In genomic region chr2:155613953-155614352, GRCm38 (mm10) we compare ENCODE assay signal across 9 mouse cellular contexts. TPM values are rescaled to one million over a fixed set of nuclear protein-coding genes. Genes with fewer than 3 reads are reported as not detected.
DNase-seq lines count a peak whose midpoint lies in the region; ATAC-seq and TF ChIP-seq lines count a peak whose summit lies in the region.
"Had no signal": no experiment of that assay in that cellular context is flagged by ENCODE, and none has a peak within 500 bp of the region (broad histone marks: within the 10 kb centered on the region; RNA-seq: fewer than 3 reads in every experiment).

No protein-coding gene starts in this region.

- no peak for ATAC-seq in hindbrain, embryonic 11.5 days (ENCODE audit: low FRiP score)
- peak; percentile 81 for ATAC-seq in liver, embryonic 15.5 days (ENCODE audit: insufficient read depth)

- peak overlapping the region; percentile 66 for H3K4me3 ChIP-seq in gastrocnemius, adult 2 months
- H3K4me3 ChIP-seq in CH12.LX (replicated peaks in 1 of 3; ENCODE audit: low read depth in 2 of 3, low read length in 2 of 3, poor library complexity in 1 of 3): peak overlapping the region in 2 of 3 experiments; percentile 12 to 32
- H3K4me3 ChIP-seq in hindbrain, embryonic 11.5 days (ENCODE audit: low read depth, low read length): 0 out of 2 replicates have a peak overlapping the region, but pooled peaks have one; percentile 8
- peak overlapping the region; percentile 63 for H3K4me3 ChIP-seq in liver, embryonic 15.5 days (replicated peaks)

- peak overlapping the region; percentile 5; the same call in 1 of the 2 replicates for H3K9ac ChIP-seq in CH12.LX (ENCODE audit: insufficient read depth, low read depth)
- H3K9ac ChIP-seq in hindbrain, embryonic 11.5 days (ENCODE audit: low read depth, low read length): no peak overlapping the region
- peak overlapping the region; percentile 61 for H3K9ac ChIP-seq in liver, embryonic 15.5 days

- no peaks in the 10 kb centered on the region for H3K9me3 ChIP-seq in CH12.LX (replicated peaks; ENCODE audit: low read length)
- no peaks in the 10 kb centered on the region for H3K9me3 ChIP-seq in hindbrain, embryonic 11.5 days (ENCODE audit: control insufficient read depth, low read length)
- H3K9me3 ChIP-seq in liver, embryonic 15.5 days (replicated peaks): no peaks in the 10 kb centered on the region

- no peak for TF ChIP-seq EP300 in CH12.LX (IDR thresholded peaks at IDR 0.05; ENCODE audit: low read length)

- 63% methylated on average over 8 of the region's 8 CpGs for WGBS in hindbrain, embryonic 11.5 days
- WGBS in liver, embryonic 15.5 days (ENCODE audit: insufficient replicate concordance): 25% methylated on average over 8 of the region's 8 CpGs

- no peaks in the 10 kb centered on the region for H3K36me3 ChIP-seq in CH12.LX (replicated peaks in 1 of 2; ENCODE audit: control insufficient read depth in 1 of 2, insufficient read depth in 1 of 2, low read length in 1 of 2)
- no peaks in the 10 kb centered on the region for H3K36me3 ChIP-seq in hindbrain, embryonic 11.5 days (ENCODE audit: control insufficient read depth, insufficient read depth, low read length)
- H3K36me3 ChIP-seq in liver, embryonic 15.5 days (replicated peaks): no peaks in the 10 kb centered on the region; the same call in 1 of the 2 replicates

- intact Hi-C loops in gastrocnemius, adult 2 months (cut with DNase I): no loop called here
- intact Hi-C loops in gastrocnemius, postnatal 36 days (cut with DNase I): no loop called here

- H3K27me3 ChIP-seq in CH12.LX (replicated peaks): peaks cover 87% of the 10 kb centered on the region
- no peaks in the 10 kb centered on the region for H3K27me3 ChIP-seq in hindbrain, embryonic 11.5 days (ENCODE audit: control insufficient read depth, insufficient read depth, low read length)
- 0 out of 2 replicates have a peak, but pooled peaks cover 4% of the 10 kb centered on the region for H3K27me3 ChIP-seq in liver, embryonic 15.5 days

- no peak for TF ChIP-seq POLR2A in CH12.LX (IDR thresholded peaks at IDR 0.05; ENCODE audit: low read depth, low read length)

- H3K4me2 ChIP-seq in CH12.LX (ENCODE audit: insufficient read depth, low read depth, poor library complexity, severe bottlenecking): peak overlapping the region; percentile 74
- 0 out of 2 replicates have a peak overlapping the region, but pooled peaks have one; percentile 28 for H3K4me2 ChIP-seq in hindbrain, embryonic 11.5 days (replicated peaks; ENCODE audit: low read depth, low read length)
- peak overlapping the region; percentile 84 for H3K4me2 ChIP-seq in liver, embryonic 15.5 days

- peaks cover 10 to 12% of the 10 kb centered on the region in 2 experiments for H3K4me1 ChIP-seq in CH12.LX (ENCODE audit: control insufficient read depth in 1 of 2, insufficient read depth in 2 of 2)
- H3K4me1 ChIP-seq in hindbrain, embryonic 11.5 days (replicated peaks; ENCODE audit: control insufficient read depth, insufficient read depth, low read length): no peaks in the 10 kb centered on the region
- H3K4me1 ChIP-seq in liver, embryonic 15.5 days (replicated peaks): peaks cover 83% of the 10 kb centered on the region

- in situ Hi-C loops in CH12.LX (cut with MboI; ENCODE audit: low pct_ligation_motif_present, low pct_unique_long_range_greater_than_20kb, low sequenced_read_pairs): no loop called here

- TF ChIP-seq RAD21 in CH12.LX (IDR thresholded peaks at IDR 0.05; ENCODE audit: low read depth, low read length): no peak

- H3K79me2 ChIP-seq in CH12.LX (replicated peaks; ENCODE audit: control insufficient read depth, extremely low read depth, insufficient read depth, poor library complexity, severe bottlenecking): no peaks in the 10 kb centered on the region

- DNase-seq in gastrocnemius, adult 2 months: no peak
- no peak for DNase-seq in gastrocnemius, postnatal 36 days
- DNase-seq in CH12.LX (ENCODE audit: extremely low read depth): no peak
- DNase-seq in hindbrain, embryonic 11.5 days (ENCODE audit: low spot score): no peak
- no peak for DNase-seq in cerebellum, adult 9-10 months
- DNase-seq in layer of hippocampus, adult 9-10 months (ENCODE audit: low spot score): no peak
- DNase-seq in spleen, postnatal 4 days (ENCODE audit: low spot score in 2 of 2): no peak

- dilution Hi-C loops in CH12.LX (cut with MboI; ENCODE audit: extremely low pct_ligation_motif_present, extremely low pct_unique_long_range_greater_than_20kb, low sequenced_read_pairs): no loop called here

- no peak for TF ChIP-seq CTCF in gastrocnemius, adult 2 months (IDR thresholded peaks at IDR 0.05)
- no peak for TF ChIP-seq CTCF in CH12.LX (conservative IDR thresholded peaks at IDR 0.05 in 1 of 2, IDR thresholded peaks at IDR 0.05 in 1 of 2; ENCODE audit: low read depth in 2 of 2, low read length in 2 of 2)

- no peak overlapping the region for H3K27ac ChIP-seq in gastrocnemius, adult 2 months
- no peak overlapping the region for H3K27ac ChIP-seq in CH12.LX (ENCODE audit: insufficient read depth, low read depth)
- H3K27ac ChIP-seq in hindbrain, embryonic 11.5 days (ENCODE audit: low read depth, low read length): no peak overlapping the region
- H3K27ac ChIP-seq in liver, embryonic 15.5 days (replicated peaks): peak overlapping the region; percentile 90
- H3K27ac ChIP-seq: macrophage had no signal

TF ChIP-seq in CH12.LX, 34 proteins besides CTCF, POLR2A, EP300 and RAD21:
- TF ChIP-seq MAFK (IDR thresholded peaks at IDR 0.05; ENCODE audit: insufficient replicate concordance, low read length) (no peak), ZMIZ1 (IDR thresholded peaks at IDR 0.05; ENCODE audit: low read depth, low read length) (no peak), CHD2 (IDR thresholded peaks at IDR 0.05; ENCODE audit: low read length) (no peak), USF1 (IDR thresholded peaks at IDR 0.05; ENCODE audit: low read depth, low read length) (no peak), ETS1 (conservative IDR thresholded peaks at IDR 0.05; ENCODE audit: low read depth, low read length) (no peak), GABPA (IDR thresholded peaks at IDR 0.05; ENCODE audit: insufficient replicate concordance, low read depth, low read length) (no peak), KAT2A (IDR thresholded peaks at IDR 0.05; ENCODE audit: insufficient replicate concordance, low read length) (no peak), IRF4 (IDR thresholded peaks at IDR 0.05; ENCODE audit: low read depth, low read length) (no peak), ELF1 (IDR thresholded peaks at IDR 0.05; ENCODE audit: low read depth, low read length) (no peak), TCF12 (IDR thresholded peaks at IDR 0.05; ENCODE audit: low read depth, low read length) (no peak), TBP (conservative IDR thresholded peaks at IDR 0.05; ENCODE audit: low read depth, low read length) (no peak), SIN3A (IDR thresholded peaks at IDR 0.05; ENCODE audit: low read length) (no peak), JUND (conservative IDR thresholded peaks at IDR 0.05; ENCODE audit: low read depth, low read length) (no peak), ZKSCAN1 (IDR thresholded peaks at IDR 0.05; ENCODE audit: borderline replicate concordance, low read depth, low read length) (no peak), UBTF (IDR thresholded peaks at IDR 0.05; ENCODE audit: low read depth, low read length) (no peak), ZNF384 (IDR thresholded peaks at IDR 0.05; ENCODE audit: low read depth, low read length) (no peak)

RNA-seq across cellular contexts. Expression of gene Myh7b, which starts 2.9 kb away (rescaled TPM):
- total RNA-seq in gastrocnemius, adult 2 months (2021): 1 to 10 TPM; 5.1 to 9.8 TPM
- 1 to 10 TPM; 1.9 to 6.8 TPM for total RNA-seq in gastrocnemius, postnatal 36 days (2021)
- total RNA-seq in CH12.LX (2012; rRNA removed): under 0.01 and 0.51 TPM in 2 replicates
- 0.43 TPM in 1 of 2 replicates, not detected in the other for total RNA-seq in CH12.LX (2014; rRNA removed)
- polyA plus RNA-seq in CH12.LX (2012; ENCODE audit: insufficient read length, low read depth): not detected in 2 replicates
- polyA plus RNA-seq in hindbrain, embryonic 11.5 days (2014; fragmentation: Nextera tagmentation; extraction: Ambion mirVana): 0.46 and 0.52 TPM in 2 replicates
- 1.6 and 1.7 TPM in 2 replicates for polyA plus RNA-seq in liver, embryonic 15.5 days (2015; fragmentation: Nextera tagmentation; extraction: Ambion mirVana)
- polyA plus RNA-seq: macrophage had no signal

RNA-seq across cellular contexts. Expression of gene Gss, which starts 21.3 kb away (rescaled TPM):
- 1 to 10 TPM; 5.7 to 6.4 TPM for total RNA-seq in gastrocnemius, adult 2 months (2021)
- 1 to 10 TPM; 3.7 to 6.0 TPM for total RNA-seq in gastrocnemius, postnatal 36 days (2021)
- 16.8 and 17.3 TPM in 2 replicates for total RNA-seq in CH12.LX (2012; rRNA removed)
- 20.1 and 21.9 TPM in 2 replicates for total RNA-seq in CH12.LX (2014; rRNA removed)
- 18.0 and 20.6 TPM in 2 replicates for polyA plus RNA-seq in CH12.LX (2012; ENCODE audit: insufficient read length, low read depth)
- 14.7 and 15.9 TPM in 2 replicates for polyA plus RNA-seq in hindbrain, embryonic 11.5 days (2014; fragmentation: Nextera tagmentation; extraction: Ambion mirVana)
- polyA plus RNA-seq in liver, embryonic 15.5 days (2015; fragmentation: Nextera tagmentation; extraction: Ambion mirVana): 73.4 and 88.1 TPM in 2 replicates

Comparison
In these comparisons a context has a peak if more than half of its experiments do, and no peak if none do; other contexts are left out.
1. H3K4me3 ChIP-seq: peak in every context shown above with its lines; median percentile 66 in gastrocnemius, adult 2 months; 63 in liver, embryonic 15.5 days; 22 in CH12.LX; 8 in hindbrain, embryonic 11.5 days.
2. H3K4me2 ChIP-seq: peak in every context shown above with its lines; median percentile 84 in liver, embryonic 15.5 days; 74 in CH12.LX; 28 in hindbrain, embryonic 11.5 days.